Mouse (Mus musculus) right cerebral cortex, postnatal 4 days (tissue): ENCODE measurements around the gene Asap3.

Source experiments
- DNase-seq: peaks from one replicate; pipeline ENCODE4 v3.0.0-alpha.2; 2022

The Asap3 gene

DNA sequence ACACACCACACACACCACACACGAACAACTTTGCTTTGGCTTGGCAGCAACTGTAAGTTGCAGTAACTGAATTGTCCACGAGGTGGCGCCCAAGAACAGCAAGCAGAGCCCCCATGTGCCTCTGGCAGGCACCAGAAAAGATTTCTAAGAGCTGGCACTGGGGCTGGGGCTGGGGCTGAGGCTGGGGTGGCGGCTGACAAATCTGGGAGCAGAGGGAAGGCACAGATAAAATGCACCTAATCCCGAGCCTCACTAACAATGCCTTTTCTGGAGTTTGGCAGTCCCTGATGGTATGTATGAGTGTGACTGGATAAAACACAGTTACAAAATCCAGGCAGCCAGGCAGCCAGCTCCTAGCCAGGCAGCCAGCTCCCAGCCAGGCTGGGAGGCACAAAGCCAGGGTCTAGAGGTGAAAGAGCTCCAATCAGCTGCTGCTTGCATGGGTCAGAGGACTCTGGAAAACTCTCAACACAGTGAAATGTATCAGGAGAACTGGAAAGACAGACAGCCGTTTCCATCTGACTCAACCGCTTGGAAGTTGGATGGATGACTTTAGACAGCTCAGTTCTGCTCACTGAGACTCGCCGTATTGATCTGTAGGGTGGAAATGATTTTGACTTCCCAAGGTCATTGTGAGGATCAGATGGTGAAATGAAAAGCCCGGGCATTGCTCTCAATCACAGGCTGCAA lies 54.5 kb downstream of the Asap3 start:
- DNase-seq: peak; percentile 95

DNA sequence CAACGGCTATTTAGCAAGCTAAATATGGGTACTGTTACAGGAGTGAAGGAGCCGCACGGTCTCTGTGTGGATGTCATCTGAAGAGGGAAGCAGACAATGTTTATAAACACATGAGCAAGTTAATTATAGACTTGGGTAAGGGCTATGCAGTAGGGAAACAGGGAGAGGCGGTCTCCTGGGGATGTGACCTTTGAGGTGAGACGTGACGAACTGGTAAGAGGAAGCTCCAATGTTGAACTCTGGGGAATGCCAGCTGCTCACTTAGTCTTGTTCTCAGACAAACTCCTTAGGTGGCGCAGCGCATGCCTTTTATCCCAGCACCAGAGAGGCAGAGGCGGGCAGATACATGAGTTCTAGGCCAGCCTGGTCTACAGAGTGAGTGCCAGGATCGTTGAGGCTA lies 55.7 kb downstream of the Asap3 start:
- DNase-seq: no peak

DNA sequence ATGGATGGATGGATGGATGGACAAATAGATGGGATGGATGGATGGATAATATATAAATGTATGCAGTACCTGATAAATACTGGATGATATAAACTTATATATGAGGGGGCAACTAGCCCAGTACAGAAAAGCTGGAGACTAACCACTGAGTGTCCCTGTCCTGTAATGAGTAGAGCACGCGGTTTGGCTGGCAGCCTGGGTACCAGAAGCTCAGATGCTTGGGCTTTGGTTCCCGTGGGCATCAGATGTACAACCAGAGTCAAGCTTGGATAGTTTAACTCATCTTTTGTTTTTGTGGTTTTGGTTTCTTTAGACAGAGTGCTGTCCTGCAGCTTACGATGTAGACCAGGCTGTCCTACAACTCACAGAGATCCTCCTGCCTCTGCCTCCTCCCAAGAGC lies 57.4 kb downstream of the Asap3 start:
- no peak for DNase-seq

DNA sequence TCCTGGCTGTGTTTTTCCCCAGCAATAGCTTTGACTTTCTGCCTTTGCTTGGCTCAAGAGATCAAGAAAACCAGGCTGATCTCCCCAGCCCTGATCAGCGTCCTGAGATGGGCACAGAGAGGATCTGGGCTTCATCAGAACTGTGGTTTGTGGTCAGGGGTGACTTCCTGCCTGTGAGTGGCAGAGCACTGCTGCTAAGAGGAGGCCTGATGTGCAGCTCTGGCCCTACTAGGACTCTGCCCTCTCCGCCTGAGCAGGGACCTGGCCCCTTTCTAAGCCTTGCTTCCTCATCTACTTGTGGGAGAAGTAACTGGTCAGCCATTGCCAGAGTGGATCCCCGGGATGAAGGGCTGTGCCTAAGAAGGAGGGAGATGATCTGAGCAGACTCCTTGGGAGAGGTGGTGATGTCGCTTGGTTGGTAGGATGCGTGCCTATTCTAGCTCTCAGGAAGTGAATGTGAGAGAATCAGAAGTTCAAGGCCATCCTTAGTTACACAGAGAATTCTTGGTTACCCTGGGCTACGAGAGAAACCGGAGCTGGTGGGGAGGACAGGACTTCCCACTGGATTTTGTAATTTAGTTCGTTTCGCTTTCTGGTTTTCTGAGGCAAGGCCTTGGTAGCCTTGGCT lies 60.7 kb downstream of the Asap3 start:
- DNase-seq: no peak

DNA sequence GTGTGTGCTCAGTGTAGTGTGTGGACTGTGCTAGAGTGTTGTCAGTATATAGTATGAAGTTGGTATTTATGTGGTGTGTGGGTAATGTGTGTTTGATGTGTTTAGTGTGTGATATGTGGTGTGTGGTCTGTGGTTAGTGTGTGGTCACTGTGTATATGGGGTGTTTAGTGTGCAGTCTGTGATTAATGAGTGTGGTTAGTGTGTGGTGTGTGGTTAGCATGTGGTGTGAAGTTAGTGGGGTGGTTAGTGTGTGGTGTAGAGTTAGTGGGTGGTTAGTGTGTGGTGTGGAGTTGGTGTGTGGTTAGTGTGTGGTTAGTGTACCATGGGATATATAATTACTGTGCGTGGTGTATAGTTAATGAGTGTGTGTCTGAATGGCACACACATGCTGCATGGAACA lies 62.7 kb downstream of the Asap3 start:
- DNase-seq: no peak

DNA sequence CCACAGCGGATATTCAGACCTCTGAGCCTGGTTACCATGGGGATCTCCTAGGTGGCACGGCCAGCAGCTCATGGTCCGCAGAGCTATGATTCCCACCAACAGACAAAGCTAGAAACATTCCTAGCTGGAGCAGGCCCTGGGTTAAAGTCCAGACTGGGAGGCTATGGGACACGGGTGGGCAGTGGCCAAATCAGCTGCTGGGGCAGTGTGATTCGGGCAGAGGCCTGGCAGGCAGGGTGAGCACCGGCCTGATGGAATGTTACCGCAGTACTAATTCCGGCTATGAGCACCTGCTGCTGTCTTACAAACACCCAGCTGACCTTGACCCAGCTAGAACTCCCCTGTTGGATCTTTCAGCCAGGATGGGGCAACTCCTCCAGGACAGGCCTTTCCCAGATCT lies 64.5 kb downstream of the Asap3 start:
- no peak for DNase-seq

DNA sequence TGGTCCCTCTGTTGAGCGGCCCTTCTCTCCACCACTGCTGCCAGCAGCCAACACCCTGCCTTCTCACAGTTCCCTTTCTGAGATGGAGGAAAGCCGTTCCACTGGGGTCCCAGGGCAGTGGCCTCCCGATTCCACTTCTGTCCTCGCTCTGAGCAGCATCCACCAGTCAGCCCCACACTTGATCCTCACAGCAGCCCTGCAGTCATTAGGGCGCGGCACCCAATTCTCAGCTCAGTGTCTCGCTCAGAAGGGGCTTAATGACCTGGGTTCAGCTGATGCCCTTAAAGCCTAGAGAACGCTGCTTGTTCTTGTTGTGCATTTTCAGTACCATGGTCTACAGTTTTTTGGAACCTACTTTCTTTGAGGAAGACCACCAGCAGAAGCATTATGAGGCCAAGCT lies 74.9 kb downstream of the Asap3 start:
- DNase-seq: no peak

DNA sequence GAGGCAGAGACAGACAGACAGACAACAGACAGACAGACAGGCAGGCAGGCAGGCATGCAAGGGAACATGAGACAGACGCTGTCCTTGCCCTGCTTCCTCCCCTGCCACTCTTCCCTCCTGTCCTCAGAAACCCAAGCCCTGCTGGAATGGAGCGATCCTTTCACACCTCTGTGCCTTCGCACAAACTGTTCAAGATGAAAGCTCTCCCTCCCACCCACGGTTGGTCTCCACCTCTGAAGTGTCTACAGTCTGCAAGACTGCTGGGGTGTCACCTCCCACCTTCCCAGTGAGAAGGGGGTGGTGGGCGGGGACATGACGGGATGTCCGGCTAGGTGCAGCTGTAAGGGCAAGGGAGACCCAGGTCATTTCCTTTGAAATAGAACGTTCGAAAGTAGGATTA lies 75.4 kb downstream of the Asap3 start:
- no peak for DNase-seq

DNA sequence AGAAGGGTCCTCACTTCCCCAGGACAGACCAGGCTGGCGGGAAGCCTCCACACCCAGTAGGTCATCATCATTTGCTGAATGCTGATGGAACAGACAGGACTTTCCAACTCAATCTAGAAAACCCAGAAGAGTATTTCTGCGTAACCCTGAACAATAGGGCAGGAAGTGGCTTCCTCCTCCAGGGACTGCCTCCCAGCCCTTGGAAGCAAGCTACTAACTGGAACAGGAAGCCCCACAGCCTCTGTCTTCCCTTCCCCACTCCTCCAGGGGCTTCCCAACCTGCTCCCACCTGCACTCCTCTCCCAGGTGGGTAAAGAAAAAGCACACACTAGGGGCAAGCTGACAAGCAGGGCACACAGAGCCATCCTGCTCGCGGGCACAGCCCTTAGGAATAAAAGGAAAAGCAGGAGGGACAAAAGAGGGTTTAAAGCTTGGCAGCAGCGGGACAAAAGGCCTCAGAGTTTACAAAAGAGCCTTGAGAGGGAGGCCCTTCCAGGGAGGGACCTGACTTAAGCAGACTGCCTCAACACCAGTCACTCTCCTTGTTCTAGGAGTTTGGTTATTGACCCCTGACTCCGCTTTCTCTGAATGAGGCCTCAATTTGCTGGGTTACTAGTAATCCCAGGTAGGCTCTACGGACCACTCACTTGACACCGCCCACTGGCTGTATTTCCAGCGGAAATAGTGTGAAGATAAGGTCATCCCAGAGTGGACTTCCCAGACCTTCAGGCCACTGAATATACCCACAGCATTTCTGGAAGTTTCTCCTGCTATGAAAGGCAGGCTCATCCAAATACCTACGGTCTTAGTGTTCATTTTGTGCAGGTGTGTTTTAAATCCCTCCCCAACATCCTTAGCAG lies 76.7 kb downstream of the Asap3 start:
- DNase-seq: no peak

DNA sequence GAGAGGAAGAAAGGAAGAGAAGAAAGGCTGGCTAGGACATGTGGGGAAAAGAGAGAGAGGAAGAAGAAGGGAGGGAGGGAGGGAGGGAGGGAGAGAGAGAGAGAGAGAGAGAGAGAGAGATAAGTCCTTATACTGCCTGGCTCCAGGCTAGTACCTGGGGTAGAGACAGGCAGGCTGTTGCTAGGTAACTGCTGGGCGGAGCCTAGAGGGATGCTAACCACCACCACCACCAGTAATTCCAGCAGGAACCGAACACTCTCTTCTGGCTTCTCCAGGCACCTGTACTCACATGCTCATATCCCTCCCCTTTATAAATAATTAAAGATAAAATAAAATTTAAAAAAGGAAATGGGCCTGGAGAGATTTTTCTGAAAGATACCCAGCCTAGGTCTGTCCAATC lies 77.6 kb downstream of the Asap3 start:
- no peak for DNase-seq

DNA sequence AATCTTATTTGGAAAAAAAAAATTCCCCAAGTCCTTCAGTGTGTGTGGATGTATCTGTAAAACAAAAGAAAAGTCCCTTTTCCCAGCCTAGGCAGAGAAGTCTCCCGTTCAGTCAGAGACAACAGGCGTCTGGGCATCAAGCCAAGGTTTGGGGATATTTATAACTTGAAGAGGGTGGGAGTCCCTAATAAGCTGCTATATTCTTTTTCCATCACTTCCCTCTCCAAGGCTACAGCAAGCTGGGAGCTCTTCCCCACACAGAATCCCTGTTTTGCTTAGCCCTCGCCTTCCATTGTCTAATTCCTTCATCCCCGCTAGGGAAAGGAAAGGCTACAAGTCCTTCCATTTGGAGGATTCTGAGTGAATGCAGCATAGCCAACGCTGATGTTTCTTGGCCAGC lies 78.3 kb downstream of the Asap3 start, which contains the start of gene Zfp46:
Zfp46 (plus strand) TSS at position 229 of the 400 bp plus-strand sequence.
- peak; percentile 88 for DNase-seq

DNA sequence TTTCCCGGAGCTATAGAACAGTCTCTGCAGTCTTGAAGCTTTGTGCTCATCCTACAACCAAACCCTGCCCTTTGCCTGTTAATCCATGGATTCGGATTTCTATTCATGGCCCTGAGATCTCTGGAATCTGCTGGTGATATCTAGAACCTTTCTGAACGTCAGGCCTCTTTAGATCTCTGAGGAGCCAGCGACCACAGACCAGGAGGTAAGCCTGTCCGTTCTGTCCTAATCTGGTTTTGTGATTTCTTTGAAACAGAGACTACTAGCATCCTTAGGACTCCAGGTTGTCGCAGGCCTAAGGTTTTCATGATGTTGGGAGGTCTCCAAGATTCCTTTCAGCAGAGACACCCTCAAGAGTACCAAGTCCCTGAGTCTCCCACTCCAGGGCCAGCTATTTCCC lies 78.7 kb downstream of the Asap3 start:
- DNase-seq: peak; percentile 25

DNA sequence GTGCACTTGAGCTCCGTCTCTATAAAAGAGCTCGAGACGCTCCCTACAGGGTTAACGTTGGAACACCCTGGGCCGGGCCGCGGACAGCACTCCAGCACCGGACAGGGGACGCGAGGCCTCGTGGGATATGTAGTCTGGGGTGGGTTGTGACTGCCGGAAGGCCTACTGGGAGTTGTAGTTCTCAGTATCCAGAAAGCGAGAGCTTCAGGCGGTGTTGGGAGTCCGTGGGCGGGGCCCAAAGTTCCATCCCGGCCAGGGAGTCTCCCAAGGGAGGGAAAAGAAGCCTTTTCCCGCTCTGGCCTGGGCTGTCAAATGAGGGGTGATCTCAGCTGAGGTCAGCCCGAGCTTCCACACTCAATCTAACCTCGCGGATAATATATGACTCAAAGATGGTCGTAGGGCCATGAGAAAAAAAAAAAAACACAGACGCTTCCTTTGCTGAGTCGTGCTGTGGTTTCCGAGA lies 79.2 kb downstream of the Asap3 start:
- DNase-seq: peak; percentile 84

DNA sequence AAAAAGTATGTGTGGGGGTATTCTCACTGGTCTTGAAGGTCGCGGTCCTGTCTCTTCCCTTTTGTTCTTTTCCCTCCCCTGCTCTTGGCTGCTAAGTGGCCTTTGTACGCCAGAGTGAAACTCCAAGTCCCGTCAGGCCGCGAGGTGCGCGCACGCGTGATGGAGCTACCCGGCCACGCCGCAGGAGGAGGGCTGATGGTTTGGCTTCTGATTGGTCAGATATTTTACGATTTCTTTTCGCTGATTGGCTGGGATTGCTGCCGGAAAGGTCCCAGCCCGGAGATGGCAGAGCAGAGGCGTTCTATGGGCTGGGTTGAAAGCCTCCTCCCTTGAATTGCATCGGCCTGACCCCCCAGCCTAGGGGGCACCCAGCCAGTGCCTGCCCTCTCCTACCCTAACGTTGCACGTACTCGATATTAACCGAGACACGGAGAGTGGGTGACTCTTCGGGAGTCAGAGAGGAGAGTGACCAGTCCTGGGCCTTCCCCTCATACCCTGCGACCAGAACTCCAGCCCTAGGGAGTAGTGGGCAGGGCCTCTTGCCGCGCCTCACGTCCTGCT lies 79.7 kb downstream of the Asap3 start:
- peak; percentile 93 for DNase-seq

DNA sequence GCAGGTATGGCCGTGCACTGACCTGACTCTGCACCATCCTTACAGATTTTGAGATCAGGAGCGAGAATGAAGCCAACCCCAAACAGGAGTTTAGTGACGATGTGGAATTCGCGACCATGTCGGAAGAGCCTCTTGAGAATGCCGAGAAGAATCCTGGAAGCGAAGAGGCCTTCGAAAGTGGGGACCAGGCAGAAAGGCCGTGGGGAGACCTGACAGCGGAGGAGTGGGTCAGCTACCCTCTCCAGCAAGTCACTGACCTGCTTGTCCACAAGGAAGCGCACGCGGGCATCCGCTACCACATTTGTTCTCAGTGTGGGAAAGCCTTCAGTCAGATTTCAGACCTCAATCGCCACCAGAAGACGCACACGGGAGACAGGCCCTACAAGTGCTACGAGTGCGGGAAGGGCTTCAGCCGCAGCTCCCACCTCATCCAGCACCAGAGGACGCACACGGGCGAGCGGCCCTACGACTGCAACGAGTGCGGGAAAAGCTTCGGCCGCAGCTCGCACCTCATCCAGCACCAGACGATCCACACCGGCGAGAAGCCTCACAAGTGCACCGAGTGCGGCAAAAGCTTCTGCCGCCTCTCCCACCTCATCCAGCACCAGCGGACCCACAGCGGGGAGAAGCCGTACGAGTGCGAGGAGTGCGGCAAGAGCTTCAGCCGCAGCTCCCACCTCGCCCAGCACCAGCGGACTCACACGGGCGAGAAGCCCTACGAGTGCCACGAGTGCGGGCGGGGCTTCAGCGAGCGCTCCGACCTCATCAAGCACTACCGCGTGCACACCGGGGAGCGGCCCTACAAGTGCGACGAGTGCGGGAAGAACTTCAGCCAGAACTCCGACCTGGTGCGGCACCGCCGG lies 84.0 kb downstream of the Asap3 start:
- DNase-seq: no peak

DNA sequence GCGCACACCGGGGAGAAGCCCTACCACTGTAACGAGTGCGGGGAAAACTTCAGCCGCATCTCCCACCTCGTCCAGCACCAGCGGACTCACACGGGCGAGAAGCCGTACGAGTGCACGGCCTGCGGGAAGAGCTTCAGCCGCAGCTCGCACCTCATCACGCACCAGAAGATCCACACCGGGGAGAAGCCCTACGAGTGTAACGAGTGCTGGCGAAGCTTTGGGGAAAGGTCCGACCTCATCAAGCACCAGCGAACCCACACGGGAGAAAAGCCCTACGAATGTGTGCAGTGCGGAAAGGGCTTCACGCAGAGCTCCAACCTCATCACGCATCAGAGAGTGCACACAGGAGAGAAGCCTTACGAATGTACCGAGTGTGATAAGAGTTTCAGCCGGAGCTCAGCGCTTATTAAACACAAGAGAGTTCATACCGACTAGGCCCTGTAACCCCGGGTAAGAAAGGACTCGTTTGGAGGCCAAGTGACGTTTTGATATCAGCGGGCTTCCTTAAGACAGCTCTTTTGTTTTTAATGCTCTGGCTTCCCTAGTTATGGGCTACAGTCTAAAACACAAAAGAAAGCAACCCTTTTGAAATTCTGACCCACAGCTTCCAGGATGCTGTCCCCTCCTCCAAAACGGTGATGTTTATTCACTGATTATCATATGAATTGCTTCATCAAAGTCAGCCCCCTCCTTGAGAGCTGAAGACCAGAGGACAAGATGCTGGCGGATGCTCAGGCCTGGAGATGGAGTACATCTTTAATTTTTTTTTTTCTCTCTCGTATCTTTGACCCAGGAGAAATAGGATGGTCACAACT lies 84.8 kb downstream of the Asap3 start:
- no peak for DNase-seq

DNA sequence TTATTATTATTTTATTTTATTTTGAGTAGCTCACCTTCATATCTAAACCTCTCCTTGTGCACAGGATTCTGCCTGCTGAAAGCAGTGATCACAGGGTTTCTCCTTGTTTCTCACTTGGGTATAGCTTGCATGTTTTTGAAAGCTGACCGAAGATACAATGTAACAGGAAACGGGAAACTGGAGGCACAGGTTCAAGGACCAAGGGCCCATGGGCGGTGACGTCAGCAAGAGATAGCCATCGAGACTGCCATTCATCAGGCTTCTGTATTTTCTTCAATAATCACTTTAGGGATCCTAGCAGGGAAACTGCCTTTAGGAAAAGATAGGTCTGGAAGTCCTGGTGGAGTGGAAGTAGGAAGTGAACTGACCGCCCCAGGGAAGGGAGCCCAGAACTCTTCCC lies 85.5 kb downstream of the Asap3 start:
- no peak for DNase-seq
